Mouse (Mus musculus) limb, embryonic 13.5 days (tissue): ENCODE data around the gene Kcna3. TPM values are rescaled to one million over a fixed set of nuclear protein-coding genes. Genes with fewer than 3 reads are reported as not detected.

Experiments used
- ATAC-seq: fragments of 200-750 bp; cut with Nextera tagmentation; 2 replicates; pipeline ENCODE4 v1.8.0; 2017; ENCODE audit warnings: low read depth, moderate number of reproducible peaks, moderate TSS enrichment; ENCODE audit not compliant: low FRiP score
- H3K27ac ChIP-seq: fragments of 300-500 bp; sonication (generic); 2 replicates; pipeline ENCODE4 v1.5.1; 2015; ENCODE audit warnings: inconsistent platforms, mild to moderate bottlenecking, moderate library complexity
- H3K27me3 ChIP-seq: fragments of 300-500 bp; sonication (generic); 2 replicates; pipeline ENCODE4 v1.6.1; 2015; ENCODE audit warnings: mild to moderate bottlenecking, inconsistent platforms
- H3K36me3 ChIP-seq: fragments of 300-500 bp; sonication (generic); 2 replicates; pipeline ENCODE4 v1.6.1; 2015; ENCODE audit warnings: inconsistent platforms, mild to moderate bottlenecking, moderate library complexity
- H3K4me1 ChIP-seq: fragments of 300-500 bp; sonication (generic); 2 replicates; pipeline ENCODE4 v1.6.1; 2015; ENCODE audit warnings: inconsistent platforms
- H3K4me2 ChIP-seq: fragments of 300-500 bp; sonication (generic); replicated peaks from 2 replicates; pipeline ENCODE4 v1.6.1; 2015; ENCODE audit warnings: inconsistent platforms, mild to moderate bottlenecking, moderate library complexity
- H3K4me3 ChIP-seq: fragments of 300-500 bp; sonication (generic); 2 replicates; pipeline ENCODE4 v1.5.1; 2015; ENCODE audit warnings: moderate library complexity, mild to moderate bottlenecking, inconsistent platforms
- H3K9ac ChIP-seq: fragments of 300-500 bp; sonication (generic); 2 replicates; pipeline ENCODE4 v1.6.1; 2015; ENCODE audit warnings: mild to moderate bottlenecking, inconsistent platforms
- H3K9me3 ChIP-seq: fragments of 300-500 bp; sonication (generic); 2 replicates; pipeline ENCODE4 v1.6.1; 2016; ENCODE audit warnings: inconsistent platforms
- WGBS: fragments of 180-500 bp; shearing (Covaris S2); methylation state at CpG from one replicate; pipeline ENCODE4 v1.1.7; 2015; 5-methylcytosine and 5-hydroxymethylcytosine counted together
- polyA plus RNA-seq: library from polyadenylated mRNA; unstranded; fragments of >200 nt; fragmentation: Nextera tagmentation; extraction: Ambion mirVana; gene quantifications from 2 replicates; pipeline ENCODE4 v1.2.1, GENCODE M21; 2015

Gene Kcna3
- polyA plus RNA-seq = 1.6 TPM in 2 replicates

DNA sequence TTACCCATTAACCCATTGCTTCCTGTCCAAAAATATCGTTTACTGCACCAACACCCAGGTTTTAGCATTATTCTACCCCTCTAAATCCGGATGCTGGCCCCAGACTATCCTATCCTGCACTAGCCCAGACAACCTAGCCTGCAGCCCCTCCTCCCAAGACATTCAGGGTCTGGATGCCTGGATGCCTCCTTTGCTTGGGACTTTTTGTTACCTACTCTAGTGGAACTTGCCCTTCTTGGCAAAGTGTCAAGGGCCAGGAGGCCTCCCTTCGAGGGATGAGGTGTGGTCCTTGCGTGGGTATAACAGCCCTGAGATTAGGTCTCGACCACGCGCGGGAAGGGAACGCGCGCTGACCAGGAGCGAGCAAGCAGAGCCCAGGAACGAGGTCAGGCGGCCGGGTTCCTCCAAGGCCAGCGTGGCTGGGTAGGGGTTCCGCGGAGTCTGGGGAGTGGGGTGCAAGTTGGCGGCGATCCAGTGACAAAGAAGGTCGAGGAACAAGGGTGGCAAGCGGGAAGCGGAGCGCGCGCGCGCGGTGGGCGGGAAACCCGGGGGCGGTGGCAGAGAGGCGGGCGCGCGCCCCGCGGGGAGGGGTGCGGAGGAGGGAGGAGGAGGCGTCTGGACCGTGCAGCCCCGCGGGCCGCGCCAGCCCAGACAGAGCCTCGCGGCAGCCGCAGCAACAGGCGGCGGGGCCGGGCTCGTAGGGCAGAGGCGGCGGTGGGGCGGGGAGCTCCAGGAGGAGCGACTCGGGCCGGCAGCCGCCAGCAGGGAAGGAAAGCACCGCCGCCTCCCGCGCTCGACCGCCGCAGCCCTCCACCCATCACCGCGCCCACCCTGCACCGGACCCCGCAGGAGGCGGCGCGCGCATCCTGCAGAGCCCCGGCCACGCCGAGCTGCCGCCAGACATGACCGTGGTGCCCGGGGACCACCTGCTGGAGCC, at the start of gene Kcna3:
Gene Kcna3, plus strand, starts transcription at position 649 of the 937 bp plus-strand sequence.
- Histone ChIP-seq H3K36me3 (no peaks in the 10 kb centered on the region), H3K4me2 (peak within 1 kb of the TSS; percentile 90), H3K27me3 (peaks cover 13% of the 10 kb centered on the region), H3K4me3 (peak within 1 kb of the TSS; percentile 69), H3K4me1 (peaks cover 10% of the 10 kb centered on the region; the same call in 1 of the 2 replicates), H3K9me3 (no peaks in the 10 kb centered on the region), H3K27ac (peak within 1 kb of the TSS; percentile 74; the same call in 1 of the 2 replicates), H3K9ac (peak within 1 kb of the TSS; percentile 77)
- under 1% methylated on average over 63 of the region's 80 CpGs for WGBS
- ATAC-seq = peak; percentile 96

DNA sequence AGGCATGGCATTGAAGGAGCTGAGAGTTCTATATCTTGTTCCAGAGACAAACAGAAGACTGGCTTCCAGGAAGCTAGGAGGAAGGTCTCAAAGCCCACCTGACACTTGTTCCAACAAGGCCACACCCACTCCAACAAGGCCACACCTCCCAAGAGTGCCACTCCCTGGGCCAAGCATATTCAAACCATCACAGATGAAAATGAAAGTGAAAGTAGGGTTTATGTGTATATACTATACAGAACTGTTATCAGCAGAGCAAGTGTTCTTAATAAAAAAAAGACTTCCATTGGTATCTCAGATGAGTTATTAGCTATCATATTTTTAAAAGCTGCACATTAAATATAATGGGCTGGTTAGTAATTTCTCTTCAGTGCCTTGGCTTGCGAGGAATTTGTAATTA, 44.6 kb upstream of the Kcna3 start:
- Histone ChIP-seq H3K4me3 (no peak overlapping the region), H3K27me3 (no peaks in the 10 kb centered on the region), H3K9me3 (no peaks in the 10 kb centered on the region), H3K36me3 (no peaks in the 10 kb centered on the region), H3K4me2 (no peak overlapping the region), H3K9ac (no peak overlapping the region), H3K27ac (no peak overlapping the region), H3K4me1 (no peaks in the 10 kb centered on the region)
- WGBS = 89% methylated on average over 1 of the region's 1 CpGs
- ATAC-seq = no peak

DNA sequence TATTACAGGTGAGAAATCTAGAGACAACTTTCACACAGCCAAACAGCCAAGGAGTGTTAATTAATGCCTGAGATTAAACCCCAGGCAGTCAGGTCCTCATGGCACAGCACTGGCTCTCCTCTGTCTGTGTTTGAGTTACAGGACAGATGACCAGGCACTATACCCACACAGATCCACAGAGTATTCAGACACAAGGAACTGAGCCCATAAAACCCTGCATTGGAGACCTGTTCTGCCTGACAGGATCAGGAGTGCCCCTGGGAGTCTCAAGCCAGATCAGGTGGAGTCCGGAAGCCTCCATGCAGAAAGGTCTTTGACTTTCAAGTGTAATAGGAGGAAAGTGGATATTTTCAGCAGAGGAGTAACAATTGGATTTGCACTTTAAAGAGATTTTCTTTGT, 40.6 kb upstream of the Kcna3 start:
- no peaks in the 10 kb centered on the region for H3K4me1 ChIP-seq
- H3K4me3 ChIP-seq = no peak overlapping the region
- WGBS = 44% methylated on average over 1 of the region's 1 CpGs
- no peaks in the 10 kb centered on the region for H3K9me3 ChIP-seq
- H3K4me2 ChIP-seq = no peak overlapping the region
- no peaks in the 10 kb centered on the region for H3K27me3 ChIP-seq
- ATAC-seq = no peak
- no peak overlapping the region for H3K27ac ChIP-seq
- no peaks in the 10 kb centered on the region for H3K36me3 ChIP-seq
- H3K9ac ChIP-seq = no peak overlapping the region

DNA sequence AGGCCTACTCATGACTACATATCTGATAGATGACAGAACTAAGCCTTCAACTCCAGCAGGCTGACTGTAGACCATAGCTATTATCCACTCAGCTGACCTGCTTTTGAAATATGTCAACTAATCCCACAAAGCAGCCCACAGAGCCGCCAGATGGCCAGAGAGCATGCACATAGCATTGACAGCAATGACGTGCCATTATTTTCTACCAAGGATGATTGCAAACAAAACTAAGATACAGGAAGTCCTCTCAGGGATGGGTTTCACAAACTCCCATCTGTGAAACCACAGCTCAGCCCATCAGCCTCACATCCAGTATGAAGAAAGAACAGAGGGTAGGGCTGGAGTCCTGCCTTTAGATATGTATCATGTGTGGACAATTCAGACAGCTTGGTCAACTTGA, 39.8 kb upstream of the Kcna3 start:
- 70% methylated on average over 2 of the region's 2 CpGs for WGBS
- H3K9ac ChIP-seq = no peak overlapping the region
- ATAC-seq = no peak

DNA sequence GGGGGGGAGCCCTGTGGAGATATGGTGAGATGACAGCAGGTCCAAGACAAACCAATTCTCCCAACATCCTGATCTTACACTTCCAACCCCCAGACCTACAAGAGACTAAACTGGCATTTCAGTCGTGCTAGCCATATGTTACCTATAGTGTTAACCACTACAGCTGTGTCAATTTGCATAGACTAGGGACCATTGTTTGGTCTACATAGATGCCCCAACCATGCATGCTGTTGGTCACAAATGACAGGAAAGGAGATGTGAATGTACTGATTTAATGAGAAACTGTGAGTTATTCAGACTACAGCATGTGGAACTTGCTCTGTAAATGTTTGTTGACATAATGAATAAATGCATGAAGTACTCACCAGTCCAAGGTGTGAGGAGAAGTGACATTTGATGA, 37.6 kb upstream of the Kcna3 start:
- H3K4me3 ChIP-seq = no peak overlapping the region
- H3K4me1 ChIP-seq = no peaks in the 10 kb centered on the region
- no peak overlapping the region for H3K27ac ChIP-seq
- no peaks in the 10 kb centered on the region for H3K36me3 ChIP-seq
- ATAC-seq = no peak
- no peak overlapping the region for H3K4me2 ChIP-seq
- no peaks in the 10 kb centered on the region for H3K9me3 ChIP-seq
- H3K9ac ChIP-seq = no peak overlapping the region
- 76% methylated on average over 1 of the region's 1 CpGs for WGBS
- H3K27me3 ChIP-seq = no peaks in the 10 kb centered on the region

More for the DNA sequence above, 39.8 kb upstream of the Kcna3 start:
- H3K4me1 ChIP-seq = no peaks in the 10 kb centered on the region
- no peak overlapping the region for H3K27ac ChIP-seq
- H3K4me2 ChIP-seq = no peak overlapping the region
- no peaks in the 10 kb centered on the region for H3K27me3 ChIP-seq
- no peak overlapping the region for H3K4me3 ChIP-seq
- no peaks in the 10 kb centered on the region for H3K36me3 ChIP-seq
- no peaks in the 10 kb centered on the region for H3K9me3 ChIP-seq

DNA sequence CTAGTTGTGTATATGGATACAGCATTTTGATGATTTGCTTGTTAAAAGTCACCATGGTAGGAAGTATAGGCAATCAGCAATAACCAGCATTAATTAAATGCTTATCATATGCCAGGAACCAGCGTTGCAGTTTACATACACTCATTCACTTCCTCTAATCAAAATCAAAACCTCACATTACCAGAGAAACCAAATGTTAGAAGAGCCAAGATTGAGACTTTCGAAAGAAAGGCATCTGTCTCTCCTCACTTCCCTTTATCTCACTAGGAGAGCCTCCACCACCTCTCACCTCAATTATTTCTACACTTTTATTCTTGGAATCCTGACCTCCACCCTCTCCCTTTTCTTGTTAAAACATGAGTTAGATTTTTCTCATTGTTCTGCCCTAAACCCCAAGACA, 35.8 kb upstream of the Kcna3 start:
- H3K9ac ChIP-seq = no peak overlapping the region
- H3K4me1 ChIP-seq = no peaks in the 10 kb centered on the region
- H3K4me3 ChIP-seq = no peak overlapping the region
- WGBS = 83% methylated on average over 2 of the region's 2 CpGs
- H3K27ac ChIP-seq = no peak overlapping the region
- H3K9me3 ChIP-seq = no peaks in the 10 kb centered on the region
- H3K4me2 ChIP-seq = no peak overlapping the region
- no peak for ATAC-seq
- H3K36me3 ChIP-seq = no peaks in the 10 kb centered on the region
- H3K27me3 ChIP-seq = no peaks in the 10 kb centered on the region

DNA sequence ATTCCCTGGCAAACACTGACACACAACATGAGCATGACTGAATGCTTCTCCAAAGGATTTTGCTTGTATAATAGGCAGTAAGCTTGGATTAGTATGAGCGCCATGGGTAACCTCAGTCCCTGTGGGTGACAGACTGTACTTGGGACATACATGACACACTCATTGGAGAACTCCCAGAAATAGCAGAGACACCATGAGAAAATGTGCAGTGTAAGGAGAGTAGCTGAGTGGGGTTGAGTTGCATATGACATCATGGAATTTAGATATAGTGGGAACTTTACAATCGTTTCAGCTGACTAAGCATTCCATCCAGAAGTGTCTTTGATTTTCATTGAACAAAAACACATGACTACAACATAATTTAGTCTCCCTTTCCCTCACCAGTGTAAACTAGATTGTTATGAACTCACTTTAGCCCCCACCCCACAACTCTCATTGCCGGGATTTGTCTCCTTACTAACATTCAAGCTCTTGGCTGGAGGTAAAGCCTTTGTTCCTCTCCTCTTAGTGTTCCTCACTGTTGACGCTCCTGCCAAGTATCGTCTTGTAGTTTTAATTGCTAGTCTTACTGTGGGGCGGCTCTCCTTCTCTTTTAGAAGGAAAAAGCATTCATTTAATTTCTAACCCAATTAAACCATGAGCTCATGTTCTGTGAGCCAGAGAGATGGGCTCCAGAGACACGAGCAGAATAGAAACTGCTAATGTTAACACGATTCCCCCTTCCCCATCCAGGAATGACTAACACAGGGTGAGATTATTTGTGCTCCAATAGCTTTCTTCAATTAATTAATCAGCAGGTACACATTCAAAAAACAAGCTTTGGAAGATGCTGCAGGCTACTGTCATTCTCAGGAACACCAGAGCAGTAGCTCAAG, 33.5 kb upstream of the Kcna3 start:
- WGBS = 80% methylated on average over 8 of the region's 8 CpGs
- Histone ChIP-seq H3K4me2 (no peak overlapping the region), H3K36me3 (no peaks in the 10 kb centered on the region), H3K4me1 (no peaks in the 10 kb centered on the region), H3K27me3 (no peaks in the 10 kb centered on the region), H3K9ac (no peak overlapping the region), H3K9me3 (no peaks in the 10 kb centered on the region), H3K4me3 (no peak overlapping the region), H3K27ac (no peak overlapping the region)
- ATAC-seq = no peak

DNA sequence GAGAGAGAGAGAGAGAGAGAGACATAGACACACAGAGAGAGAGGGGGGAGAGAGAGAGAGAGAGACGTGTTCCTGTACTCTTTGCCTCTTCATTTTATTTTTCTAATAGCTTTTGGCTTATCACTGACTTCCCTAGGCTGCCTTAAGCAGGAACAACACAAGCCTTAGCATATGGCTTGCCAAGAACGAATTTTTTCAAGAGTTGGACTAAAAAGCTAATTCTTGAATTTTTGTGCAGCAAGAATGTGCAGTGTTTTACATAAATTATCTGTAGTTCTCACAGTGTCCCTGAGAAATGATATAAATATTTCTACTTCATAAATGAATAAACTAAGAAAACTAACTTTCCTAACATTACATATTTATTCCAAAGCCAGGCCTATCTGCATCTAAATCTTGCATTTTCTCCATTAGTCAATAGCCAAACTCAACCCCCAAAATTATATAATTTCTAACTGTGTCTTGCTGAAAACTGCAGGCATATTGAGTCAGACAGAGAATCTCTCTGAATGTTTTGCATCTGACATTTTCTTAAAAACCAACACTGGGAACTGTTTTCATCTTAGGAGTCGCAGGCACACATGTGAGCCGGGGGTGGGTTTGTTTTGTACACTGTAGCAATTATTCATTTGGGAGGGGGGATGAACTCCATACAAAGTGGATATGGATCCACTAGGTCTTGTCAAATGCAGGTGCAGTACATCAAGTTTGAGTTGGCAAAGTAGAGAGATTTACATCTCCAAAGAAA, 26.5 kb upstream of the Kcna3 start:
- no peak overlapping the region for H3K4me3 ChIP-seq
- WGBS = 66% methylated on average over 4 of the region's 4 CpGs
- H3K36me3 ChIP-seq = no peaks in the 10 kb centered on the region
- H3K4me1 ChIP-seq = no peaks in the 10 kb centered on the region
- no peak overlapping the region for H3K9ac ChIP-seq
- no peaks in the 10 kb centered on the region for H3K27me3 ChIP-seq
- no peak overlapping the region for H3K27ac ChIP-seq
- ATAC-seq = no peak
- no peaks in the 10 kb centered on the region for H3K9me3 ChIP-seq
- H3K4me2 ChIP-seq = no peak overlapping the region

DNA sequence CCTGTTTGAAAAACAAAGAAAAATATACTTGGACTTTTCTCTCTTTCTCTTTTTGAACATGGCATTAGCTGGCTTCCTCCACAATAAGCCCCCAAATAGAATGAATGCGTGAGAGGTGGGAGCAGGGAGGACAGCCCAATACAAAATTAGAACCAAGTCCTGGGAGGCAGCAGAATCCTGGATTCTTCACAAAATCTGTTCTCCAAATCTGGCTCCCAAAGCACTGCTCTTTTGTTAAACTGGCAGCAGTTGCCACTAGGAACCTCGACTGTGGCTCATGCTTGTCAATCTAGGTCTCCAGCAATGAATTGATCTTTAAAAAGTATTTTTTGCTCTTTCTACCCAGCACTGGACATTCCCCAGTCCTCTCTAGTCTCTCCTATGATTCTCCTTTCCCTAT, 17.7 kb upstream of the Kcna3 start:
- Histone ChIP-seq H3K4me3 (no peak overlapping the region), H3K27me3 (no peaks in the 10 kb centered on the region), H3K36me3 (no peaks in the 10 kb centered on the region), H3K9me3 (no peaks in the 10 kb centered on the region), H3K4me2 (no peak overlapping the region), H3K27ac (no peak overlapping the region), H3K4me1 (no peaks in the 10 kb centered on the region), H3K9ac (no peak overlapping the region)
- no peak for ATAC-seq
- 76% methylated on average over 2 of the region's 2 CpGs for WGBS

DNA sequence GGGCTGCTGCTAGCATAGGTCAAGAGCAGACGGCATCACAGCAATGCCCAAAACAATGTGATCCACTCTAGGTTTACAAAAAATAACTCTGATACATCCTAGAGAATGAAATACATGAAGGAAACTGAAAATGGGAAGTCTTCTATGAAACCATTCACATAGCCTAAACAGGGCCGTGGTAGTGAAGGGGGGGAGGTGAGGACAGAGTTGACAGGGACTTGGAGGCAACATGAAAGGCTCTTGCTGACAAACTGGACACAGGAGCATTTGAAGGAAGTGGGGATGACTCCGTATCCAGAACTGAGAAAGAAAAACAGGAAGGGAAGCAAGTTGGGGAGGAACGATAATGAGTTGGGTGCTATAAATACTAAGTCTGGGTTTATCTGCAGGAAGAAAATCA, 4.4 kb upstream of the Kcna3 start:
- Histone ChIP-seq H3K9ac (no peak overlapping the region), H3K4me1 (no peaks in the 10 kb centered on the region), H3K27me3 (no peaks in the 10 kb centered on the region), H3K4me3 (no peak overlapping the region), H3K9me3 (no peaks in the 10 kb centered on the region), H3K27ac (no peak overlapping the region), H3K4me2 (no peak overlapping the region), H3K36me3 (no peaks in the 10 kb centered on the region)
- no peak for ATAC-seq
- 69% methylated on average over 4 of the region's 4 CpGs for WGBS

DNA sequence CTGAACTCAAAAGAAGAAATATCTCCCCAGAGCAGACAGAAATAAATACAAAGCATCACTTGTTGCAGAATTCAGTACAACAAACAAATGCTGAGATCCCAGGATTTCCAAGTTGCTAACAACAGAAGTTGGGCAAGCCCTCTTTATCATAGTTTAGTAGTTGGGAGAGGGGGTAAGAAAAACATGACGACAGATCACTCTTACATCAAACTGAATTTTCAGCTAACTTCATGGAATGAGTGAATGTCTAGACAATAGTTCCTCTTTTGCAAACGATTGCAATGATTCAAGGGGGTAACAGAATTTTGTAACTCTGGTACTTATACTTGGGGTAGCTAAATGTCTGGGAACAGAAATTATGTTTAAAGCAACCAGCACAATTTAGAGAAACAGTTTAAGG, 1.2 kb upstream of the Kcna3 start:
- peaks cover 13% of the 10 kb centered on the region for H3K27me3 ChIP-seq
- no peak for ATAC-seq

More for the DNA sequence above, 1.2 kb upstream of the Kcna3 start:
- Histone ChIP-seq H3K27ac (no peak overlapping the region), H3K9ac (no peak overlapping the region), H3K4me2 (no peak overlapping the region), H3K9me3 (no peaks in the 10 kb centered on the region), H3K36me3 (no peaks in the 10 kb centered on the region), H3K4me3 (no peak overlapping the region), H3K4me1 (peaks cover 10% of the 10 kb centered on the region; the same call in 1 of the 2 replicates)
- WGBS = 80% methylated on average over 2 of the region's 2 CpGs
